Mouse (Mus musculus) small intestine, adult 2 months (tissue): ENCODE measurements around the gene Dbf4.

Source experiments
- CTCF ChIP-seq: fragments of 200-500 bp; IDR thresholded peaks from 2 replicates; pipeline ENCODE4 v1.5.1; 2012; ENCODE audit warnings: low read depth, mild to moderate bottlenecking, control low read depth, inconsistent platforms, low read length, moderate library complexity, mixed read lengths; ENCODE audit not compliant: insufficient replicate concordance, insufficient read length; ENCODE audit errors: extremely low read depth
- POLR2A ChIP-seq: fragments of 200-500 bp; IDR thresholded peaks from 2 replicates; pipeline ENCODE4 v1.6.1; 2012; ENCODE audit warnings: low read depth, mild to moderate bottlenecking, control low read depth, inconsistent platforms, low read length, moderate library complexity

DNA sequence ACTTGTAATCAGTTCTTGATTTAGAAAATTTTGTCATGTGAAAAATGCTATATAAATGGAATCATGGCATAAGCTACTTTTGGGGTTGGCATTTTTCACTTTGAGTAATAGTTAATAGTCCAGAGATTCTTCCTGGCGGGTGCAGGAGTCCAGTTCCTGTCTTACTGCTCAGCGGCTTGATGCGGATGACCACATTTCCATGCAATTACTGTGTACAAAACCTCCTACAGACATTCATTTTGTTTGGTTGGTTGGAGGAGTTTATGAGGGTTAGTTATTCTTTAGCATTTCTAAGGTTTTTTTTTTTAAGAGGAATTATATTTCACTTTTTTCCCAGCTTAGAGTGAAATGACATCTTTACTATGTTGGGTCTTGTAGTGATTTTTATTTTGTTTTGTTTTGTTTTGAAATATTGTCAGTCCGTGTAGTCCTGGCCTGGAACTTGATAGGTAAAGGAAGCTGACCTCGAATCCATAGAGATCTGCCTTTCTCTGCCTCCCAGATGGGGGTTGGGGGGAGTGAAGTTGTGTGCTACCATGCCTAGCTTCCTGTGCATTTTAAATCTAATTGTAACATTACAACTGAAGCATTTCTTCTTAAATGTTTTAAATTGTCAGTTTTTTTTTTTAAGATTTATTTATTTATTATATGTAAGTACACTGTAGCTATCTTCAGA lies 15.1 kb upstream of the Dbf4 start:
- TF ChIP-seq POLR2A (no peak), CTCF (no peak)
